Mouse (Mus musculus): ENCODE measurements at regions not wholly inside any gene's neighbourhood (a gene's known extent, or its start where the extent isn't known, plus 50 kb on each side); places are given as distances from the start of the nearest gene placed in this dataset.

DNA sequence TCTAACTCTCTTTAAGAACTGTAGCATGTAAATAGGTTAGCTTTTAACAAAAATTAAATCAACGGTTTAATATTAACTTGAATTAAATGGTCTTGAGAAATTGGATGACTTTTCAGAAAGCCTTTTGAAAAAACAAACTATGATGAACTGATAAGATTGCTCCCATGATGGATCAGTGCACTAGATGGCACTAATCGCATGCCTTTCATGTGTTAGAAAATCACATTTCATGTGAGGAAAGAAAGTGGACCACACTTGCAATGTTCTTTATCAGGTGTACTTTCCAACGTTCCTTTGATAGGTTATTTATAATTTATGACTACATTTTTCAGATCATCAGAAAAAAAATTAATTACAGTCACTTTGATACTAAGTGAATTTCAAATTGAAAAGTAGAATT lies 1003.2 kb upstream of the 4930412O13Rik start:
- H3K27me3 ChIP-seq (ENCODE audit: control insufficient read depth, insufficient read depth, low read length): no peaks in the 10 kb centered on the region
- H3K27ac ChIP-seq (ENCODE audit: low read depth, low read length): no peak overlapping the region
- 78% methylated on average over 3 of the region's 3 CpGs for WGBS
- no peak for ATAC-seq (ENCODE audit: low read depth)
- H3K9ac ChIP-seq (replicated peaks; ENCODE audit: low read depth, low read length): no peak overlapping the region
- no peaks in the 10 kb centered on the region for H3K36me3 ChIP-seq (ENCODE audit: control insufficient read depth, insufficient read depth, low read length)
- no peaks in the 10 kb centered on the region for H3K4me1 ChIP-seq (ENCODE audit: control insufficient read depth, insufficient read depth, low read length)
- H3K4me2 ChIP-seq (ENCODE audit: low read depth, low read length): no peak overlapping the region
- no peak overlapping the region for H3K4me3 ChIP-seq (ENCODE audit: low read depth, low read length)
- H3K9me3 ChIP-seq (ENCODE audit: control insufficient read depth, low read length): no peaks in the 10 kb centered on the region

DNA sequence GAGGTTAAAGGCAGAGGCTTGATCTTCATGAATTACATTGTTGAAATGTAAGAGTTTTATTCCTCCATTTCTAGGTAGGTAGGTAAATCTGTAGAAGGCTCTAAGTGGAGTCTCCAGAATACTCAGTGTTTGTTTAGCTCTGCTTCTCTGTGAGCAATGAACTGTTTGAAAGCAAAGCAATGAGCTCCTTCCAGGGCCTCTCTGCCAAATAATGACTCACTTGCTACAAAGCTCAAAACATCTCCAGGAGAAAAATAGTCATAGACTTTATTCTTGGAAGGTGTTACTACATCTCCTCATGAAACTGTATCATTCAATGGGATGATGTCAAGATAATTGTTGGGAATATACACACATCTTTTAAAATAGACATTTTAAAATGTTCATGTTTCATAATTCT lies 968.6 kb upstream of the 4930412O13Rik start:
- no peak overlapping the region for H3K9ac ChIP-seq (replicated peaks; ENCODE audit: low read depth, low read length)
- H3K9me3 ChIP-seq (ENCODE audit: control insufficient read depth, low read length): no peaks in the 10 kb centered on the region
- no peak overlapping the region for H3K27ac ChIP-seq (ENCODE audit: low read depth, low read length)
- no peak overlapping the region for H3K4me3 ChIP-seq (ENCODE audit: low read depth, low read length)
- no peak overlapping the region for H3K4me2 ChIP-seq (ENCODE audit: low read depth, low read length)
- H3K4me1 ChIP-seq (ENCODE audit: control insufficient read depth, insufficient read depth, low read length): no peaks in the 10 kb centered on the region
- no peak for ATAC-seq (ENCODE audit: low read depth)
- H3K36me3 ChIP-seq (ENCODE audit: control insufficient read depth, insufficient read depth, low read length): no peaks in the 10 kb centered on the region
- H3K27me3 ChIP-seq (ENCODE audit: control insufficient read depth, insufficient read depth, low read length): no peaks in the 10 kb centered on the region

DNA sequence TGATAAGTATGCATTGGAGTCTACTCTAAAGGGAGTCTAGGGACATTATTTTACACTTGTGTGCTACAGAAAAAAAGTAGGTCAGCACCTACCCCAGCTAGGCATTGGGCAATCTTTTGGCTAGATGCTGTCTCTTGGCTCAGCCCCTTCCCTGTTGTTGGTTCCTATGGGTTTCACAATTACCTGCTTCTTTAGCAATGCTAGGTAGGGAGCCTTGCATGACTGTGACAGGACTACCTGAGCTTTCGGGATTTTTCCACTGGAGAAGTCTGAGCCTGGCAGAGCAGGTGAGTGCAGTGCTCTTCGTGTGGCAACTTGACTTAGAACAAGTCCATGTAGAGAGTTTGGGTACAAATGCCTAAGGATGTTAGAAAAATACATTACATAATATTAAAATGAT lies 956.2 kb upstream of the 4930412O13Rik start:
- 89% methylated on average over 2 of the region's 2 CpGs for WGBS
- Histone ChIP-seq H3K27ac (ENCODE audit: low read depth, low read length) (no peak overlapping the region), H3K36me3 (ENCODE audit: control insufficient read depth, insufficient read depth, low read length) (no peaks in the 10 kb centered on the region), H3K4me3 (ENCODE audit: low read depth, low read length) (no peak overlapping the region), H3K9ac (replicated peaks; ENCODE audit: low read depth, low read length) (no peak overlapping the region), H3K27me3 (ENCODE audit: control insufficient read depth, insufficient read depth, low read length) (no peaks in the 10 kb centered on the region), H3K9me3 (ENCODE audit: control insufficient read depth, low read length) (no peaks in the 10 kb centered on the region), H3K4me1 (ENCODE audit: control insufficient read depth, insufficient read depth, low read length) (no peaks in the 10 kb centered on the region), H3K4me2 (ENCODE audit: low read depth, low read length) (no peak overlapping the region)
- ATAC-seq (ENCODE audit: low read depth): no peak

DNA sequence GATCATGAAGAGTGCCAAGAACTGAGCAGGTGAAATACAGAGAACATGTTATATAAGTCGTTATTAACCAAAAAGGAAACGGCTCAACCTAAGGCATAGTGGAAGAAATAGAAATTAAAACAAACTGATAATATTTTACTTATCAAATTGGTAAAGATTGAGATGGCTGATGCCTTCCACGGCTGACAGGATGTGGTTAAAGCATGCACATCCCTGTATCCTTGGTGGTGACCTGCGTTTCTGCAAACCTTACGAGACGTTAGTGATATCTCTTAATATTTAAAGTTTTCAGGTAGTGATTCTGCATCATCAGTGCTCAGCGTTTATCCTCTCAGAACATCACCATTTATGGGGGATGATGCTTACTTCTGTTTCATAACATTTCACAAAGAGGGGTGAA lies 939.5 kb upstream of the 4930412O13Rik start:
- Histone ChIP-seq H3K27ac (ENCODE audit: low read depth, low read length) (no peak overlapping the region), H3K9ac (replicated peaks; ENCODE audit: low read depth, low read length) (no peak overlapping the region), H3K36me3 (ENCODE audit: control insufficient read depth, insufficient read depth, low read length) (no peaks in the 10 kb centered on the region), H3K9me3 (ENCODE audit: control insufficient read depth, low read length) (no peaks in the 10 kb centered on the region), H3K4me2 (ENCODE audit: low read depth, low read length) (no peak overlapping the region), H3K4me3 (ENCODE audit: low read depth, low read length) (no peak overlapping the region), H3K4me1 (ENCODE audit: control insufficient read depth, insufficient read depth, low read length) (no peaks in the 10 kb centered on the region), H3K27me3 (ENCODE audit: control insufficient read depth, insufficient read depth, low read length) (no peaks in the 10 kb centered on the region)
- 89% methylated on average over 7 of the region's 7 CpGs for WGBS
- no peak for ATAC-seq (ENCODE audit: low read depth)

DNA sequence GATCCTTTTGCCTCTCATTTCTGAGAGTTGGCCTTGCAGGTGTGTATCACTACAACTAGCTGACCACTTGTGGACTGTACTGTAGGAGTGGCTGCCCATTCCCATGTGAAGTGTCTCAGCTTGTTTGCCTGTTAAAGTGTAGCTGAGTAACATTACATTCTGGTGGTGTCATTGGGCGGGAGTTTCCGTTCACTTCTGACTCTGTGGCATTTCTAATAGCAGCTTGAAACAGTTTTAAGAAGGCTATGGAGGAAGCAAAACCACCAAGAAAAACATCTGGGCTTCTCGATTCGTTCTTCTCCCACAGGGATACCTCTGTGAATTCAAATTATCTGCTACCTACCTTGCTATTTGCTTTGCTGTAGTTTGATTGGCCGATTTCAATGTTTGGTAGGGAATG lies 922.1 kb upstream of the 4930412O13Rik start:
- Histone ChIP-seq H3K9ac (replicated peaks; ENCODE audit: low read depth, low read length) (no peak overlapping the region), H3K27me3 (ENCODE audit: control insufficient read depth, insufficient read depth, low read length) (no peaks in the 10 kb centered on the region), H3K9me3 (ENCODE audit: control insufficient read depth, low read length) (no peaks in the 10 kb centered on the region), H3K27ac (ENCODE audit: low read depth, low read length) (no peak overlapping the region), H3K4me2 (ENCODE audit: low read depth, low read length) (no peak overlapping the region), H3K36me3 (ENCODE audit: control insufficient read depth, insufficient read depth, low read length) (no peaks in the 10 kb centered on the region), H3K4me1 (ENCODE audit: control insufficient read depth, insufficient read depth, low read length) (no peaks in the 10 kb centered on the region), H3K4me3 (ENCODE audit: low read depth, low read length) (no peak overlapping the region)
- WGBS: 85% methylated on average over 5 of the region's 5 CpGs
- ATAC-seq (ENCODE audit: low read depth): no peak

DNA sequence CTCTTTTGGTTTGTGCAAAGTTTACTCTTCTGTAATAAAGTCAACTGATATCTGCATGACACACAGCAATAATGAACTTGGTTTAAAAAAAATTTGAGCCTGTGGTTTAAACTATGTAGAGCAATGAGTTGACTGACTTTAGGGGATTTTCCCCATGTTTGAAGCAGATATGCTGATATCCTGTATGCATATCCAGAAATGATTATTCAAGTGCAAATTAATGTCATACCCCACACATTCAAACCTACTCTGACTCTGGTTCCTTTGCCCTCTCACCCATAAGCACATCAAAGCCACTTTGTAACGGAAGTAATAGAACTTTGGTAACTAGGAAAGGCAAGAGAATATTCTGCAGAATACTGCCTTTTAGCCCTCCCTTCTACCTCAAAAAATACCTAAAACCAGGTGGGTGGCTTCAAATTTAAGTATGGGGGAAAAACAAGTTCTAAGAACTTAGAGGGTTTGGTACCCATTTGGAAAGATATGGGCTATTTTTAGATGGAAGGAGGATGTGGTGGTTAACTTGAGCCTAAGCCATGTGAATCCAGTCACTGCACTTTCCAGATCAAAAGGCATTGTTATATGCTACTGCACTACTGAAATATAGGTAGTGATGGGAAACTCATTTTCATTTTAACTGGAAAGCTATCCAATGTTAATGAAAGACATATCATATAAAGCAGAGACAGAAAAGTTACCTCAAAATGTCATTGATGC lies 915.9 kb upstream of the 4930412O13Rik start:
- H3K36me3 ChIP-seq (ENCODE audit: control insufficient read depth, insufficient read depth, low read length): no peaks in the 10 kb centered on the region
- no peak for ATAC-seq (ENCODE audit: low read depth)
- WGBS: 86% methylated on average over 1 of the region's 1 CpGs
- no peaks in the 10 kb centered on the region for H3K4me1 ChIP-seq (ENCODE audit: control insufficient read depth, insufficient read depth, low read length)
- no peaks in the 10 kb centered on the region for H3K27me3 ChIP-seq (ENCODE audit: control insufficient read depth, insufficient read depth, low read length)
- no peaks in the 10 kb centered on the region for H3K9me3 ChIP-seq (ENCODE audit: control insufficient read depth, low read length)
- H3K9ac ChIP-seq (replicated peaks; ENCODE audit: low read depth, low read length): no peak overlapping the region
- no peak overlapping the region for H3K4me2 ChIP-seq (ENCODE audit: low read depth, low read length)
- H3K27ac ChIP-seq (ENCODE audit: low read depth, low read length): no peak overlapping the region
- H3K4me3 ChIP-seq (ENCODE audit: low read depth, low read length): no peak overlapping the region

DNA sequence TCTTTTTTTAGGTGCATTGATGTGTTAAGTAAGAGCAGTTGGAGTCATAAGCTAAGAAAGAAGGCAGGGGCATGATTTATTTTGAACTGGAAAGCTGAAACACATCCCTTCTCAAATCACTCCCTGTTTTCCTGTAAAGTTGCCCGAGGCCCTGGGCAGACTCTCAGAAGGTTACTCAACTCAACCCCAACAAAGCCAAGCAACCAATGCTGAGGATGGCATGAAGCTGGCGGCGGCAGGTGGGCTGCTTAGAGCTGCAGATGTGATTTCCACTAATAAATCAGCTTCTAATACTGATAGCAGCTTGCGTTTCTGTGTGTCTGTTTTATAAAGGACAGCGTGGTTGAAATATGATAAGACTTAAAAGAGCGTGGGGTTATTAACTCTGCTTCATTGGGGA lies 905.4 kb upstream of the 4930412O13Rik start:
- Histone ChIP-seq H3K4me2 (ENCODE audit: low read depth, low read length) (no peak overlapping the region), H3K27ac (ENCODE audit: low read depth, low read length) (no peak overlapping the region), H3K4me1 (ENCODE audit: control insufficient read depth, insufficient read depth, low read length) (no peaks in the 10 kb centered on the region), H3K9me3 (ENCODE audit: control insufficient read depth, low read length) (no peaks in the 10 kb centered on the region), H3K36me3 (ENCODE audit: control insufficient read depth, insufficient read depth, low read length) (no peaks in the 10 kb centered on the region), H3K9ac (replicated peaks; ENCODE audit: low read depth, low read length) (no peak overlapping the region), H3K27me3 (ENCODE audit: control insufficient read depth, insufficient read depth, low read length) (no peaks in the 10 kb centered on the region), H3K4me3 (ENCODE audit: low read depth, low read length) (no peak overlapping the region)
- WGBS: 72% methylated on average over 6 of the region's 6 CpGs
- ATAC-seq (ENCODE audit: low read depth): no peak

DNA sequence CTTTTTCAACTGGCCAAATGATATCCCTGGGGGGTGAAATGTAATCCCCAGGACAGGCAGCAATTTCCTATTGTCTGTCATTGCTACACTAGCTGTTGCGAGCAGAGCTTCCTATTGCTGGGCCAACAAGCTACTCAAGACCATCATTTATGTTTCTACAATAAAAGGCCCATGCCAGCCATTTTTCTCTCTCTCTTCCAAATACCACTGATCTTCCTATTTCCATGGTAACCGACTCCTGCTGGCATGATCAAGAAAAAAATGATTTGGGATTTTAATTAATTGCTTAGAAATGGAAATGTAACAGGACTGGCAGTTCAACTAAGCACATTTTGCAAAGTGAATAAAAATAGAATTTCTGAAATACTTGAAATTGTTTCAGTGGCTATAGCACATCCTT lies 868.7 kb upstream of the 4930412O13Rik start:
- Histone ChIP-seq H3K4me1 (ENCODE audit: control insufficient read depth, insufficient read depth, low read length) (no peaks in the 10 kb centered on the region), H3K27ac (ENCODE audit: low read depth, low read length) (no peak overlapping the region), H3K36me3 (ENCODE audit: control insufficient read depth, insufficient read depth, low read length) (no peaks in the 10 kb centered on the region), H3K4me3 (ENCODE audit: low read depth, low read length) (no peak overlapping the region), H3K9ac (replicated peaks; ENCODE audit: low read depth, low read length) (no peak overlapping the region), H3K4me2 (ENCODE audit: low read depth, low read length) (no peak overlapping the region), H3K27me3 (ENCODE audit: control insufficient read depth, insufficient read depth, low read length) (no peaks in the 10 kb centered on the region), H3K9me3 (ENCODE audit: control insufficient read depth, low read length) (no peaks in the 10 kb centered on the region)
- no peak for ATAC-seq (ENCODE audit: low read depth)
- WGBS: 67% methylated on average over 2 of the region's 2 CpGs

DNA sequence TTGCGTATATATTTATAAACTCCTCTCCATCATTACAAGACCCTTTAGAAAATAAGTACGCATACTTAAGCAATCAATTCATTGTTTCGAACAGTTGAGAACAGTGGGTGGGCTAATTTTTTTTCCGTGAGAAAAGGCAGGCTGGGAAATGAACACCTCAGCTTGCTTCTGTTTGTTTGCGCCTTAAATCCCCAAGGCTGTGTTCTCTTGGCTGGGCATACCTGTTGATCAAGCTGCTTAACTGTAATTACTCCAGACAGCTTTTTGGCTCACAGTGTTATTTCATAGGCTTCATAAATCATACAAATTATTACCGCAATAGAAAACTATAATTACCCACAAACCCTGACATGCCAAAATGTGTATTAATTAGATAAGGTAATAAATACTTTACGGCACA lies 848.0 kb upstream of the 4930412O13Rik start:
- Histone ChIP-seq H3K4me1 (ENCODE audit: control insufficient read depth, insufficient read depth, low read length) (no peaks in the 10 kb centered on the region), H3K36me3 (ENCODE audit: control insufficient read depth, insufficient read depth, low read length) (no peaks in the 10 kb centered on the region), H3K9me3 (ENCODE audit: control insufficient read depth, low read length) (no peaks in the 10 kb centered on the region), H3K9ac (replicated peaks; ENCODE audit: low read depth, low read length) (no peak overlapping the region), H3K27me3 (ENCODE audit: control insufficient read depth, insufficient read depth, low read length) (no peaks in the 10 kb centered on the region), H3K4me3 (ENCODE audit: low read depth, low read length) (no peak overlapping the region), H3K4me2 (ENCODE audit: low read depth, low read length) (no peak overlapping the region), H3K27ac (ENCODE audit: low read depth, low read length) (no peak overlapping the region)
- ATAC-seq (ENCODE audit: low read depth): no peak
- WGBS: 85% methylated on average over 7 of the region's 7 CpGs

All from neural tube, embryonic 14.5 days (tissue).